Mouse (Mus musculus): ENCODE measurements around the gene Pgd.
A peak's percentile ranks its signal among the peaks of the same experiment; 100 is the strongest.

Pgd gene

GRCm38 (mm10) chr4:149166957-149167611 is 513 bp upstream of the Pgd start:
- DNase-seq: no peak

- DNase-seq: no peak
Measured at GRCm38 (mm10) chr4:149164150-149164549, 2.4 kb downstream of the Pgd start.

DNA sequence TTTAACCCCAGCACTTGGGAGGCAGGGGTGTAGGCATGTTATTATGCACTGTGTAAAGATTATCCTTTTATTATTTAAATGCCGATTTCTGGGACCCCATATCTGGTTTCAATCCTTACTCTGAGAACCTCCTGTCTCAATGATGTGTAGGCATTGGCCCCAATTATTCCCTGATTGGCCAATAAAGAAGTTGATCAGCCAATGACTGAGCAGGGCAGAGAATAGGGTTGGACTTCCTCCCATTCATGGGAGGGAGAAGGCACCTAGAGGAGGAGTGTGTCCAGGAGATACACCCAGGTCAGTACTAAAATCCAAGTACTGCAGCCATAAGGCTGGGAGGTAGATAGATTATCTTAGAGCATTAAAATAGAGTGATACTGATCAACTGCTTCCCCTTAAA is 3.4 kb downstream of the Pgd start:
- no peak for DNase-seq

- no peak for DNase-seq
Measured at GRCm38 (mm10) chr4:149161166-149161565, 5.4 kb downstream of the Pgd start.

- DNase-seq: no peak
Measured at GRCm38 (mm10) chr4:149159891-149160290, 6.7 kb downstream of the Pgd start.

DNA sequence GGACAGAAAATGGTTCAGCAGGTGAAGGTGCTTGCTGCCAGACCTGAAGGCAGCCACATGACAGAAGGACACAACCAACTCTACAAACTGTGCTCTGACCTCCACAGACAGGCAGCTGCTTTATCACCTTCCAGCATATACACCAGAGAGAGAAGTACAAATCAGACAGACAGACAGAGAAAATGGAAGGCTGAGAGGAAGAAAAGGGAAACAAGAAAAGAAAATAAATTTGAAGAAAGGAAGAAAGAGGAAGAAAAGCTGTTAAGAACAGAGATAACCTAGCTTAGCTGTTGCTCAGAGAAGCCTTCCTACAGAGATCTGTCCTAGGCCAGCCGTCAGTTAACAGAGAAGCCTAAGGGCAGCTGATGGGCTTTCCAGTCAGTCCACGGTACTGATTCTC is 7.4 kb downstream of the Pgd start:
- DNase-seq: no peak

- DNase-seq: no peak
Measured at GRCm38 (mm10) chr4:149157415-149157973, 9.1 kb downstream of the Pgd start.

GRCm38 (mm10) chr4:149155711-149156110 is 10.9 kb downstream of the Pgd start:
- no peak for DNase-seq

- DNase-seq: no peak
Measured at GRCm38 (mm10) chr4:149154859-149155258, 11.7 kb downstream of the Pgd start.

DNA sequence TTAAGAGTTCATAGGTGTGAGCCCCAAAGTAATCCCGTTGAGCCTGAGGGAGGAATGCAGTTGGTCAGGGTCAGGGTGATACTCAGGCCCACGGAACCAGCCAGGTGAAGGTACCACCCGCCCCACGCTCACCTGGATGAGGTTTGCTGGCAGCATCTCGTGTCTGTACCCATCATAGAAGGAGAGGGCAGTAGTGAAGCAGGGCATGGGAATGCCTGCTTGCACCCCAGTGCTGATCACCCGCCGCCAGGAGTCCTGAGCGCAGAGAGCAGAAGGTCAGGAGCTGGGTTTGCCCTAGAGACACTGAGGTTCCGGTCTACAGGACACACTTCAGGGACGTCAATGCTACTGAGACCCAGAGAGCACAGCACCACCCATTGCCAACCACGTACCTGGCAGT is 15.8 kb downstream of the Pgd start:
- no peak for DNase-seq

GRCm38 (mm10) chr4:149150256-149150655 is 16.3 kb downstream of the Pgd start:
- no peak for DNase-seq

- DNase-seq: no peak
Measured at GRCm38 (mm10) chr4:149149611-149150010, 17.0 kb downstream of the Pgd start.

DNA sequence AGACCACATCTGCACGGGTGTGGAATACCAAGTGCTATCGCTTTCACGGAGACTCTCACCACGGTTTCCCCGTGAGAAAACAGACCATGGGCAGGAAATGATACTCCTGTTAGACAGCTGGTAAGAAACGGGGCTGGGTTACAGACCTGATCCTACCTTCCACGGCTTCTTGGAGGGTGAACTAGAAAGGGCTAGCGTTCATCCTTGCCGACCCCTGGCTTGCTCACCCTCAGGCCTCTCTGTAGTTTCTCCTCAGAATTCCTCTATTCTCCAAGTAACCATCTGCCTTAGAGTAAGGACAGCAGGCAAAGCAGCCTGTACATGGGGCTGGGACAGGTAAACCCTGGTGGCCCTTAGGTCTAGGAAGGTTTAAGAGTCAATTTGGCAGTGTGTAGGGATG is 17.4 kb downstream of the Pgd start:
- no peak for DNase-seq

- DNase-seq: no peak
Measured at GRCm38 (mm10) chr4:149148084-149148483, 18.5 kb downstream of the Pgd start.

- DNase-seq: no peak
Measured at GRCm38 (mm10) chr4:149147528-149147927, 19.0 kb downstream of the Pgd start.

- no peak for DNase-seq
Measured at GRCm38 (mm10) chr4:149145151-149145550, 21.4 kb downstream of the Pgd start.

DNA sequence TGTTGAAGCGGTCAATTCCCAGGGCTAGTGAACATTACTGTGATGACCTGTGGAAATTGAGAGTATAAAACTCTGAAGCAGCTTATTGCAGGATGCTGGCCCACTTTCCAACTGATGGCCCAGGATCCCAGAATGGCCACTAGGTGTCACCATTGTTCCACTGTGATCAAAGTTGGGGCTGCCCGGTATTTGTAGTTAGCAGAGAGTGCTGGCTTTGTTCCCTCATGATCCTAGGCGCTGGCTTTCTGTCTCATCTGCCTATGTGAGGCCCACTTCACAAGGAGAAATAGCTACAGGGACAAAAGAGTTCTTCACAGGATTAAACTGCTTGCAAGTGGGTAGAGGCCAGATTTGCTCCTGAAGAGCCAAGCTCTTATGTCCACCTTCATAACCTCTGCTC is 22.1 kb downstream of the Pgd start:
- DNase-seq: peak; percentile 67

DNA sequence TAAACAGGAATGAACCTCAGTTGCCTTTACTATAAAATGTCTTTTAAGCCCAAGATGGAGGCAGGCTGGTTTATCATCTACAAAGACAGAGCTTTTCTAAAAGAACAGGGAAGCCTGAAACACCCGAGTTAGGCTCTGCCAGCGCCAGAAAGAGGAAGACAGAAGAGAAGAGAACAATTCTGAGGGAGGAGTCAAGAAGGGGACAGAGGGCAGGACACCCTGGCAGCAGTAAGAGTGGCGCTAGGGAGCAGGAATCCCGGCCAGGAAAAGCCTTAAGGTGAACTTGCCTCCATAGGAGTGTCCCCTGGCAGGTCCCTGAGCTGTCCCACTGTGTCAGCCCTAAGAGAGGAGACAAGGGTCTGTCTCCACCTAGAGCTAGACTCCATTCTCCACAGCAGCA is 23.0 kb downstream of the Pgd start:
- DNase-seq: peak; percentile 29

DNA sequence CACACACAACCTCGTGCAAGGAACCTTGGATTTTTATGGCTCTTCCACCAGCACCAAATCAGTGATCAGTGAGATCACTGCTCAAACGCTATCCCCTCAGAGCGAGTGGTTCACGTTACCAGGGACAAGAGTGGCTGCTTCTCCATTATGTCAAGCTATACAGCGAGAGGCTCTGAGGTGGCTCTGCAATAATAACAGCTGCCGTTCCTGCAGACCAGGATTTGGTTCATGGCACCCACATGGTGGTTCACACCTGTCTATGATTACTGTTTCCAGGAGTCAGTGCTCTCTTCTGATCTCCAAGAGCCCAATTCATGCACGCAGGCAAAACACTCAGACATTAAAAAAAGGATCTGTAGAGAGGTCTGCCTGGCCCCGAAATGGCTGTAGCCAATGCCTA is 28.1 kb downstream of the Pgd start:
- no peak for DNase-seq

- DNase-seq: peak; percentile 84
Measured at GRCm38 (mm10) chr4:149136982-149137770, 29.4 kb downstream of the Pgd start, which contains the start of gene Cenps. Cenps (minus strand) TSS chr4:149137629.

- DNase-seq: no peak
Measured at GRCm38 (mm10) chr4:149136116-149136850, 30.3 kb downstream of the Pgd start.

DNA sequence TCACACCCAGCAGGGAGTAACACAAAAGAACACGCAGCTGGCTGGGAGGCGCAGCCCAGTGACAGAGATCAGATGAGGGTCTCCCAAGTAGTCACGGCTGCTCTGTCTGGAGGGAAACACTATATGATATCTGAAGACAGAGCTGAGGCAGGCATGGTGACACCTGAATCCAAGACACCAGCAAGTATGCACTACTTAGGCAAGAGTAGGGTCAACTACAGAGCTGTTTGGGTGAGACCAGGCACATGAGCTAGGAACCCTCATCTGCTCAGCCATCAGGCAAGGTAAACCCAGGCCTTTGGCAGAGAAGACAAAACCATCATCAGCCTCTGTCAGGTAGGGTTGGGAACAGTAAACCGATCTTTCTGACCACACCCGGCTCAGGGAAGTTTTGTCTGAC is 33.2 kb downstream of the Pgd start:
- no peak for DNase-seq

- no peak for DNase-seq
Measured at GRCm38 (mm10) chr4:149131789-149132565, 34.6 kb downstream of the Pgd start.

Measured in kidney, adult 11 months (tissue).